Mouse (Mus musculus): ENCODE measurements around the gene Klf12.

Klf12 gene

DNA sequence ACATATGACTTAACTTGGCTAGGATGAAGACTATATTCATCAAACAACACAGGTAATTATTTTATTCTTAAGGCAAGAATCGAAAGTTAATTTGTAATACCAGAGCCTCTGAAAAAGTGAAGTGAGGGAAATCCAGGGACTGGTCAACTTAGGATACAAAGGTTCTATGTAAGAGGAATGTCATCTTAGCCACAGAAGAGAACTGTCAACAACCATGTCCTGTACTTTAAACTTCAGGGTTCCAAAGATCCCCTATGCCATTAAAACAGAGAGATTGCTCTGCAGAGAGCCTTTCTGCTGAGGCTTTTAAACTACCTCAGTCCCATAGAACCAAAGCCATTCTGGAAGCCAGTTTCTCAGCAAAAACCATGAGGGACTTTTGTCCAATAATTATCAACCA lies 144.1 kb downstream of the Klf12 start:
- DNase-seq (ENCODE audit: low read depth, low spot score): no peak

GRCm38 (mm10) chr14:100134304-100134703 lies 150.2 kb downstream of the Klf12 start:
- DNase-seq (ENCODE audit: low read depth, low spot score): no peak

DNA sequence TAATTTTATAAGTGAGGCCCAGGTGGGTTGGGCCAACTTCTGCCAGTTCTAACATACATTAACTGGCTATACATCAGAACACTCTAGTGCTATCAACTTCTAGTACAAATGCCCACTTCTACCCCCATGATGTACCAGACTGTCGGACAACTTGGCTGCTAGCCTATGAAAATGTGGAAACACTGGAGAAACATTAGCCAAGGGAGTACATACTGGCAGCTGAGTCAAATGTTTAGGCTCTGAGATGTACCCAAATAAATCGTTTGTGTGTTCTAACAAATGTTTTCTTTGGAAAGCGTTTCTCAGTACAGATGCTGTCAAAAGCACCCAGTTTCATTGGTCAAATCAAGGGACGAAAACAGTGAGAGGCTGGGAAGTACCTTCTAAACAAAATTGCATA lies 152.0 kb downstream of the Klf12 start:
- peak; percentile 37 for DNase-seq (ENCODE audit: low read depth, low spot score)

GRCm38 (mm10) chr14:100126126-100126525 lies 158.4 kb downstream of the Klf12 start:
- no peak for DNase-seq (ENCODE audit: low read depth, low spot score)

DNA sequence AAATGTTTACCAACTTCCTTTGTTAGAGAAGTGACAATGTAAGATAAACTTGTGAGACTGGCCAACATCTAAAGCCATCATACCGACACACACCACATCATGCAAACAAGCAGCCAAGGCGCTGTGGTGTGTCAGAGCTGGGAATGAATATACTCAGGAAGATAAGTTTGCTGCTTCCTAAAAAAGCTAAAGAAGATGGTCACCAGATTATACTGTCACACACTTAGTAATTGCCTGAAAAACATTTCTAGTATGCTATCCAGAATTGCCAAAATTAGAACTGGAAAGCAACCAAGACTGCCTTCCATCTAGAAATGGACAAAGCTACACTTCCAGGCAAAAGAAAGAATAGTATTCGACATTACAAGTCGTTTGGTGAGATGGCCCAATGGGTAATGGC lies 163.4 kb downstream of the Klf12 start:
- no peak for DNase-seq (ENCODE audit: low read depth, low spot score)

- DNase-seq (ENCODE audit: low read depth, low spot score): no peak
Observed at GRCm38 (mm10) chr14:100119866-100120265, 164.6 kb downstream of the Klf12 start.

DNA sequence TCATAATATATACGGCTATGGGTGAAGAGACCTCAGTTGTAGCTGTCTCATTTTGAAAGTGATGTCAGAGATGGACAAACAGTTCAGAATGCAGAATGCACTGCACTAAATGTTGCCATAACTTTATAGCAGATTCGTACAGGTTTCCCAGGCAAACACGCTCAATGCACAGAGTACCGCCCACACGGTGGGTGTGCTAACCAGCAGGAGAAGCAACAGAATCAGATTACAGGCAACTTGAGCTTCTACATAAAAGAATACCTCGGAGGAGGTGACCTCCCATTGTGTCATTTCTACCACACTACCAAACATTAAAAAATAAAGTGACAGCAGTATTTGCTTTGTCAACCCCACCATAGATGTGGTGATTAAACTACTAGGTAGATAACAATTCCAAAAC lies 171.1 kb downstream of the Klf12 start:
- no peak for DNase-seq (ENCODE audit: low read depth, low spot score)

DNA sequence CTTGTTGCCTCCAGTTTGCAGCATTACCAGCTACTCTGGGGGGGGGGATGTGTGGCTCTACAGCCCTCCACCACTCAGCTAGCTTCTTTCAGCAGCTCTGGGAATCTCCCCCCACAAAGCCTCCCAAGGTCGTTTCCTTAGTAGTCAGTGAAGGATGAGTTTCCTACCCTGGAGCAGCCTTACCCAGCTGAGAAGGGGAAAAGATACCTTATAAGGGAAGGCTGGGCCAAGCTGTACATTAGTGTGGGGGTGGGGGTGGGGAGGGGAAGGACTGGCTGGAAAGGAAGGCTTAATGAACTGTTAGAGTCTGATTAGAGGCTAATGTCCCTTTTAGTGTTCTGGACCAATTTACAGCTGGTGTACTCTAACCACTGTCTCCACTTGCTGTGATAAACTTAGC lies 172.7 kb downstream of the Klf12 start:
- DNase-seq (ENCODE audit: low read depth, low spot score): no peak

DNA sequence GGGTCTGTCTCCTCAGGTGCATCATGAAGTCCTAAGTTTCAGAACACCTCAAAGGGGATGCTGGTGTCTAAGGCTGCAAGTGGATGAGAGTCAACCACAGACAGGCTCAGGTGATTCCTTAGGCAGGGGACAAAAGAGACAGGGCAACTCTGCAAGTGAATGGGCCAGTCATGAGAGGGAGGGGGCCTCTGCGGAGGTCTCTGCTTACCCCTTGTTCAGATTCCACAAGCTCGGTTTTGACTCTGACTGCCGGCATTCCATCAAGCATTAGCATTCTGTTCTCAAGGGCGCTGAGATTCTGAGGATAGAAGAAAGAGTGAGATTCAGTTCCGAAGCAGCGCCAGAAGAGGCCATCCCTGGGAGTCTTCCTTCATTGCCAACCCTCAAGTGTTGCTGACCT lies 174.9 kb downstream of the Klf12 start:
- no peak for DNase-seq (ENCODE audit: low read depth, low spot score)

DNA sequence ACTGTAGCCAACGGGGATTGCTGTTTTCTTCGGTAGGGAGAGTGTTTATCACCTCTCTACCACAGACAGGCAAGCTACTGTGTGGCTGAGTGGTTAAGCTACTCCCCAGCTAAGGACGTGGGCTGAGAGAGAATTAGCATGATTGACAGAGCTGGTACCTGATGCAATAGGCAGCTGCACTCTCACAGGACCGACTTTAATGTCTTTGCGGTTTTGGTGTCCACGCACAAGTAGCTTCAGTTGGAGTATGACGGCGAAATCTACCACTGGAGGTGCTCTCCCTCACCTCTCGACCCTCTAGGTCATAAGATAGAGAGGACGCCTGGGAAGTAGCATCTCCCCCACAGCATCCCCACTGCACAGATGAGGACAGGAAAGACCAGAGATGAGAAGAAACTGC lies 178.9 kb downstream of the Klf12 start:
- no peak for DNase-seq (ENCODE audit: low read depth, low spot score)

DNA sequence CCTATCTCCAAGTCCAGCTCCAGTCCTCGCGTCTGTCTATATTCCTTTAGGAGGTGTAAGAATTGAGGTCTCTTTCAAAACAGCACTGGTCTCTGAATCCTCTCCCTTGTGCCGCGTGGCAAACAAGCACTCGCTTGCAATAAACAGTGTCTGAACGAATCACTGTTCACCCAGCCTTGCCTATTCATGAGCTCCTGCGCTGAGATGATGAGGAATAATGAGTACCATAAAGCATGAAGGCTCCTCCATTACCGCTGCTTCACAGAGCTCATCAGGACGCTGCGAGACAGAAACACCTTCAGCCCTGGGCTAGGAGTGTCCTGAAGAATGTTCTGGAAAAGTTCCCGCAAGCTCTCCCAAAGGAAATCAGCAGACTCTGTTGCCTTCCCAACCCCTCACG lies 179.7 kb downstream of the Klf12 start:
- DNase-seq (ENCODE audit: low read depth, low spot score): peak; percentile 29

DNA sequence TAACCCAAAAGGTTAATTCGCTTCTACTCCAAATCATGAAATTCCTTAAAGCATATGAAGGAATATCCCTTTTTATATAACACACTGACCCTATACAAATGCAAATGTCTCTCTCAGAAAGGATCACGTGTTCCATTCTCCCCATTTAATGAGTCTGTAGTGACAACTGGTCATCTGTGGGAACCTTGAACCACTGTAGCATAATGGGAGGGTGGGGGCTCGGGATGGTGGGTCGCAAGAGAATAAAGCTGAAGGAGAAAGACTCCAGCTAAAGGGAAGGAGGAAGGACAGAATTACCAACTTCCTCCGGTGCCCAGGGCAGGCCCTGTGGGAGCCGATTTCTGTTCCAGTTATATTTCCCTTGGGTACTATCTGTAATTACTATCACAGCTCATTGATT lies 180.7 kb downstream of the Klf12 start:
- no peak for DNase-seq (ENCODE audit: low read depth, low spot score)

- DNase-seq (ENCODE audit: low read depth, low spot score): no peak
Observed at GRCm38 (mm10) chr14:100097208-100098189, 187.0 kb downstream of the Klf12 start.

- DNase-seq (ENCODE audit: low read depth, low spot score): no peak
Observed at GRCm38 (mm10) chr14:100095730-100096129, 188.7 kb downstream of the Klf12 start.

DNA sequence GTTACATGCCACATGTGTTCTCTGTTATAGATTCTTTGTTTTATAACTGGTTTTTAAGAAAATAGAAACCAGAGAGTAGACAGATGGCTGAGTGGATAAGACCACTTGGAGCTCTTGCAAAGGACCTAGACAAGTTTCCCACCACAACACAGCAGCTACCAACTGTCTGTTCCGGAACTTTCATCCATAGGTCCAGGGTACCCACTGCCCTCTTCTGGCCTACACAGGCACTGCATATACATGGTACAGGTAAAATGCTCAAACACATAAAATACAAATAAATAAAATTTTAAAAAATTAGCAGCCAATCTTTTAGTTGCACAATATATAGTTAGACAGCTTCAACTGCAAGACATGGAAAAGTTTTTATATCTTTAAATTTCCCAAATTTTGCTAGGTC lies 194.0 kb downstream of the Klf12 start:
- DNase-seq (ENCODE audit: low read depth, low spot score): no peak

DNA sequence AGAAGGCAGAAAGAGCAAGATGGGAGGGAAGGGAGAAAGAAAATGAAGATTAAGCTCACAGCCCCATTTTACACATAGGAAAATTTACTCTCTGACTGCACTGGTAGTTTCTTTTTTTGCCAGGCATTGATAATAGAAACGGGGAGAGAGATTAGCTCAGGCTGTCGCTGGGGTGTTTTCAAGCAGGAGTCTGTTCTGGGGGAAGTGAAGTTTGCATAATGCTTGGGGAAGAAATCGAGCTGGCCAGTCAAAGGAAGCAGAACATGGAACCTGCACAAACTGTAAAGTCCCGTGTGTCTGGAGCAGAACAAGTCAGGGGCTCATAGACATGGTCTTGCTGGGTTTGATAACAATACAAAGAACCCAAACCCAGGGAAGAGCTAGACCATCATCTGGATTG lies 204.9 kb downstream of the Klf12 start:
- no peak for DNase-seq (ENCODE audit: low read depth, low spot score)

- DNase-seq (ENCODE audit: low read depth, low spot score): no peak
Observed at GRCm38 (mm10) chr14:100072431-100073195, 211.9 kb downstream of the Klf12 start.

GRCm38 (mm10) chr14:100069543-100070090 lies 214.9 kb downstream of the Klf12 start:
- DNase-seq (ENCODE audit: low read depth, low spot score): no peak

DNA sequence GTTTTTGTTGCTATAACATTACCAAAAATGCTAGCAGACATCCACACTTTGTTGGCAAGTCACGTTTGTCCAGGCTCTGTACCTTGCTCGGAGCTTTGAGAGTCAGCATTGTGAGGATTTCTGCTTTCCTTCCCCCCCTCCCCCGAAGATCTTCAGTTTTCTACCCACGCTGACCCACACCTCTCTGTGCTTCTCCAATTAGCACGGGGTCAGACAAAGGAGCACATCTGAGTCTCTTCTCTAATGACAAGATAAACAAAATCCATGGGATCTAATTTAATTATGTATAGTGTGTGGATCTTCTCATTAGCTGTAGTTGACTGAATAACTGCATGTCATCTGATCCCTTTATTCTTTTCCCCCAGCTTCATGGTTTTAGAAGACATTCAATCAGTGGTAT lies 215.8 kb downstream of the Klf12 start:
- no peak for DNase-seq (ENCODE audit: low read depth, low spot score)

GRCm38 (mm10) chr14:100062516-100062915 lies 222.0 kb downstream of the Klf12 start:
- peak; percentile 13 for DNase-seq (ENCODE audit: low read depth, low spot score)

GRCm38 (mm10) chr14:100054150-100054549 lies 230.3 kb downstream of the Klf12 start:
- DNase-seq (ENCODE audit: low read depth, low spot score): no peak

DNA sequence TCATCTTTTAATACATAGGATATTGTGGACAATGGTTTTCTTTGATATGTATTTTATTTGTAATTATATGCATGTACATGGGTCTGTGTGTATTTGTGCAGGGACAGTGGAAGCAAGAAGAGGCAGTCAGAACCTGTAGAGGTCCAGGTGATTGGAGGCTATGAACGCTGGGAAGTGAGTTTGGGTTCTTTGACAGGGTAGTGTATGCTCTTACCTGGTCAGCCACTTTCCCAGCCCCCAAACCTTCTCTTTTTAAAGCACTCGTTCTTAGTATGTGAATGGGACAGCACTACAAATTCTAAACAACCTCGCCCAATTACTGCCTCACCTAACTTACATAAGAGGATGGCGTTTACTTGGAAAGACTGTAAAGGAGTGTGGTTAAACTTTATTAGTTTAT lies 231.0 kb downstream of the Klf12 start:
- DNase-seq (ENCODE audit: low read depth, low spot score): no peak
